Mouse (Mus musculus) ovary, postnatal 14 days (tissue): Measurements from ENCODE around the gene Asb16.

Experiments used
- DNase-seq: peaks from one replicate; pipeline ENCODE4 v3.0.0; 2022; ENCODE audit warnings: low spot score

The Asb16 gene

DNA sequence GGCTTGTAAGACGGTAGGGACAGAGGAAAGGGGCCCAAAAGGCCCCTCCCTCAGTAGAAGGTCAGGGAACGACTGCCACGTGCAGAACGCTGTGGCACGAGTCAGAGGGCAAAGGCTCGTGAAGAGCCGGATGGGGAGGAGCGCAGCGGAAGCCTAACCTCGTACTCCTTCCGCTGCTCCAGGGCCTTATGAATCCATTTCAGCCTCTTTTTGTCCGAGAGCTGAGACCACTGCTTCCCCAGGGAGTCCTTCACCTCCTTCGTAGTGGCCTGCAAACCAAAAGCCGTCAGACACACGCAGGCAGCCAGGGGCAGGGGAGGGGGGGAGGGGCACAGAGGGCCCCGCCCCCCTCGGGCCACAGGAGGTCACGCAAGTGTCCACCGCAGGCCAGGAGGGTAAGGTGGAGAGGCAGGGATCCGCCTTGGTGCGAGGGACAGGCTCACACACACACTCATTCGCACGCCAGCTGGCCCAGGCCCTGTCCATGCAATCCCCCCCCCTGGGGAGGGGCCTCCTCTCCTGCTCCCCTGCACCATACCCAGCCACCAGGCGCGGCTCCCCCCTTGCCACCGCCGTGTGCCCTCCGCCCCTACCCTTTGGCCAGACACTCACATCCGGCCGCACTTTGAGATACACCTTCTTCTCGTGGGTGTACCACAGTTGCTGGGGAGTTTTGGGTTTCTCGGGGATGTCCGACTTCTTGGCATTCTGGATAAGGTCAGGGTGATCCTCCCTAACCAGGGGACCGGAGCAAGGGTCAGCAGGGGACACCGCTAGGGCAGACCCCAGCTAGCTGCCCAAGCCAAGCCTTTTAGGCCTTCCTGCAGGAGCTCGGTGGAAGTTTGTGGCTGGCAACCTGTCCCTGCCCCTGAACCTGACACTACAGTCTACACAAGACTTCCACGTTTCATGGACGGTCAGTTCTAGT, 42.5 kb downstream of the Asb16 start:
- DNase-seq, result no peak

DNA sequence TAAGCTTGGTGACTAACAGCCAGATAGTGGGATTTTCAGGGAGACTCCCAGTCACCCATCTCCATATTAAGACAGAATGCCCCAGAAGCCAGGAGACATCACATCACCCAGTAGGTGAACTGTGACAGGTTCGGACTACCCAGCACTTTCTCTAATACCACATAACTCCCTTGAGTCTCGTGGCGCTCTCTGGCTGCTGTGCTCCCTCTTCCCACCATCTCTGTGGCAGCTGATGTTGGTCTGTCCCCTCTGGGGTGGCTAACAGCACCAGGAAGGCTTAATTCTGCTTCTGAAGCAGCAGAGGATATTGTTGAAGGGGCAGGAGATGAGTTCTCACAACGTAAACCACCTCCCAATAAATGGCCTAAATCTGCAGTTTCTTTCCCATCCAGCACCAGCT, 43.4 kb downstream of the Asb16 start:
- no peak for DNase-seq

DNA sequence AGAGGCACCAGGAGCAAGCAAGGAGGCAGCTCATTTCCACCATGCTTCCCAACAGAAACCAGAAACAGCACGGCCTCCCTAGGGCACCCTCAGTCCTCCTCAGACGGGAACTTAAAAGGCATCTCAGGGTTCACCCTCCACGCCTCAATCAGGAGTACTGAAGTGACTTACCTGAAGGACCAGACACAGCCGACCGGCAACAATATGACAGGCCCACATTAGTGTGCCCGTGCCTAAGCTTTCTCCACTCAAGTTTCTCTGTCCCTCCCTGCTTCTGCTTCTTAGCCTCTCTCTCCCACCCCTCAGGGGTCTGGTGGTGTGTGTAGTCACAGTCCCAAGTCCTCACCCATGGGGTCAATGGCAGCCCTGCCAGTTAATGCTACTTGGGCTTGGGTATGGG, 44.0 kb downstream of the Asb16 start:
- no peak for DNase-seq

DNA sequence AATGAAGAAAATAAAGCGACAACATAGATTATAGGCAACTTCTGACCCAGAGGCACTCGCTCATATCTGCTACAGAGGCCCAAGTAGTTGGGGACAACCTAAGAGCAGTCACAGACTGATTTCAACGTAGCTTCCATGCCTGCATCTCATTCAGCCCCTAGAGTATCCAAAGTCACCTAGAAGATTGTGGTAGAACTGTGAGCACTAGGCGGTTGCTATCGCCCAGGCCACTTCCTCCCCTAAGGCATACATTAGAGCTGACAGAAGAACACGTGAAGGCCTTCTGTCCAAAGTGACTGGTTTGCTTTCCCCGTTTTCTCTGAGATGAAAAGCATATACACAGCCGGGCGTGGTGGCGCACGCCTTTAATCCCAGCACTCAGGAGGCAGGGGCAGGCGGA, 45.8 kb downstream of the Asb16 start:
- no peak for DNase-seq

DNA sequence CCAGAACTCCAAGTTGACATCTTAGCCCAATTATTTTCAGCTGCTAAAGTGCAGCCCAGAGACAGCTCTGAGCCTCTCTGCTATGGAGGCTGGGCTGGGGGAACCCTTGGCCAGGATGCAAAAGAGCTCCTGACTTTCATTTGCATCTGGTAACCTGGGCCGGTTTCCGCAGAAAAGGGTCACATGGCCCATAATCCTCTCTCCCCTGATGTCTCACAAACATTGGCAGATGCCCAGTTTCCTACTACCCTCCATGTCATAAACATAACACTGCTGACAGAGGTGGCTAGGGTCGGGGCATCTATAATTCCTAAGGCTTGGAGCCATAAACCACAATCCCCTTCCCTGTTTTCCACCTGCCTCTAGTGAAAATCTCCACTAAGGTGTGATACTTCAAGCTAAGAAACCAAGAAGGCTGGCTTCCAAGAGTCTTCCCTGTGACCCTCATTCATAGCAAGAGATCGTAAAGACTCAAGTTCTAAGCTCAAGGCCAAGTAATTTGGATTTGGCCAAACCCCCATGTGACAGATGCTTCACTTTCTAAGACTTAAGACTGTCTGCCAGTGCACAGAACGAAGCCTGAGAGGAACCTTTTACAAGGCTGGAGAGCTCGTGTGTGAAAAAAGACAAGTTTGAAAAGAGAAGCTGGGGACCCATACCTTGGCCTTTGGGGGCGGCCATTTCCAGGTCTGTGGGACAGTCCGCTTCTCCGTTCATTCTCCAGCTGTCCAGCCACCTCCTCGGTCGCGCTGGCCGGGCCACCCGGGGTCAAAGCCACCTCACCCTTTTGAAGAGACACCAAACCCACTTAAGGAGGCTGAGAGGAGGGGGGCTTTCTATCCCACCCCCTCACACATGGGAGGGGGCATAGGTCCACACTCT, 47.4 kb downstream of the Asb16 start:
- DNase-seq, result no peak

DNA sequence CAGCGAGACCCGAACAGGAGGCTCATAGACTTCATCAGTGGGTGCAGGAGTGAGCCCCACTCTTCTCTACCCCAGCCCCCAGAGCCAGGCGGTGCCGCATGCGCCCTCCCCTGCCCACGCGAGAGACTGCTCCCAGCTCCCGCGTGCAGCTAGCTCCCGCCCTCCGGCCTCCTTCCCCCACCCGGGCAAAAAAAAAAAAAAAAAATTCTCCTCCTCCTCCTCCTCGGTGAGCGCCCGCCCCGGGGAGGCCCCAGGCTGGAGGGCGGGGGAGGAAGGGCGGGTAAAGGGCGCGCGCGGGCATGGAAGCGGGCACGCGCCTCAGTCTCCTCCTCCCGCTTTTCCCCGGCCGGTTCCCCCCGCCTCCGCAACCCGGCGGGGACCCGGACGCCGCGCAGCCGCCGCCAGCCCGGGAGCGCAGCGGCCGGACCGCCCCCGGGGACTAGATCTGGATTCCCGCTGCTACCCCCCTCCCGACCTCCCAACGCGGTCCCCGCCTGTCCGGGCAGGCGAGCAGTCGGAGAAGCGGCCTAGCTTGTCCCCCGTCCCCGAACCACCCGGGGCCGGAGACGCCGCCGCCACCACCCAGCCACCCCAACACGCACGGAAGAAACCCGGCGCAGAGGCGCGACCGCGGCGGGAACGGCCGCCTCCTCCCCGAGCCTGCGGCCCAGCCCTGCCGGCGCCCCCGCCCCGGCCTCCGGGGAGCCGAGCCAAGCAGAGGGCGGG, 48.2 kb downstream of the Asb16 start:
- peak; percentile 81 for DNase-seq

DNA sequence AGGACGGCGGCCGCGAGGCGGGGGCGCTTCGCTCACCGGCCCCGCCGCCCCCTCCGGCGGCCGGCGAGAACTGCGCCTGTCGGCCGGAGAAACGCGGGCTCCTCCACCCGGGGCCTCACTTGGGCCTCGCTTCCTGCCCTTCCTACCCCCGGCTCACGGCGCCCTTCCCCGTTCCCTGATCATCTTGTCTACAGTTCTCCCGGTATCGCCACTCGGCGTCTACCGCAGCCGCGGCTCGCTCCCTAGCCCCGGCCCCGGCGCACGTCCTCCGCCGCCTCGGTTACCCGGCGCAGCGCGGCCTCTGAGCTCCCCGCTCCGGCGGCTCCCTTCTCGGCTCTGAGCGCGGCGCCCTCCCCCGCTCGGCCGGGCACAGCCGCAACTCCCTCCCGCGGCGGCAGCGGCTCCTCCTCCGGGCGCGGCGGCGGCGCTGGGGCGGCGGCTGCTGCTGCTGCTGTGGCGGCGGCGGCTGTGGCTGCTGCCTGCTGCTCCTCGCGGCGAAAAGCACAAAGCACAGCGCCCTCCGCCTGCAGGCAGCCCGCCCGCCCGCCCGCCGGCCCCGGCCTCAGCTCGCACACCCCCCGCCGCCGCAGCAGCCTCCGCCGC, 48.9 kb downstream of the Asb16 start:
- peak; percentile 55 for DNase-seq

DNA sequence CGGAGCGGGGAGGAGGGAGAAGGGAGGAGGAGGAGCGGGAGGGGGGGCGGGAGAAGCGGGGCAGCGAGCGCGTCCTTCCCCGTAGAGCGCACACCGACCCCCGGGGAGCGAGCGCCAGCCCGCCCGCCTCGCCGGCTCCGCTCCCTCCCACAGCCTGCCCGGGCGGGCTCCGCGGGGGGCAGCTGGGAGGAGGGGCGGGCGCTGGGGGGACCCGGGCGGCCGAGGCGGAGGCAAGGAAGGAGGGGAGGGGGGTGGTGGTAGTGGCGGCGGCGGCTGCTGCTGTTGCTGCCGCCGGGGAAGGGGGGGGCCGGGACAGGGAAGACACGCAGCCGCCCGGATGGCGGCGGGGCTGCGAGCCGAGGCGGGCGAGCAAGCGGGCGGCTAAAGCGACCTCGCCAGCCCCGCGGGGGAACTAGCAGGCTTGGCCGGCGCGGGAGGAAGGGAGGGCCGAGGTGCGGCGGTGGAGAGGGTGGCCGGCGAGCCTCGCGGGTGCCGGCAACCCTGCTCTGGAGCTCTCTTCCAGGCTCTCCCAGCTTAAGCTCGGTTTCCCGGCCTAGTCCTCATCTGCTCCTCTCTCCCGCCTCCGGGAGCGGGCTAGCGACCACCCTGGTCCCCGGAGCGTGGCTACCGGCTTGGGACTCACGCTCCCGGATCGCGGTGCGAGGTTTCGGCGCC, 49.5 kb downstream of the Asb16 start:
- DNase-seq, result peak; percentile 48

DNA sequence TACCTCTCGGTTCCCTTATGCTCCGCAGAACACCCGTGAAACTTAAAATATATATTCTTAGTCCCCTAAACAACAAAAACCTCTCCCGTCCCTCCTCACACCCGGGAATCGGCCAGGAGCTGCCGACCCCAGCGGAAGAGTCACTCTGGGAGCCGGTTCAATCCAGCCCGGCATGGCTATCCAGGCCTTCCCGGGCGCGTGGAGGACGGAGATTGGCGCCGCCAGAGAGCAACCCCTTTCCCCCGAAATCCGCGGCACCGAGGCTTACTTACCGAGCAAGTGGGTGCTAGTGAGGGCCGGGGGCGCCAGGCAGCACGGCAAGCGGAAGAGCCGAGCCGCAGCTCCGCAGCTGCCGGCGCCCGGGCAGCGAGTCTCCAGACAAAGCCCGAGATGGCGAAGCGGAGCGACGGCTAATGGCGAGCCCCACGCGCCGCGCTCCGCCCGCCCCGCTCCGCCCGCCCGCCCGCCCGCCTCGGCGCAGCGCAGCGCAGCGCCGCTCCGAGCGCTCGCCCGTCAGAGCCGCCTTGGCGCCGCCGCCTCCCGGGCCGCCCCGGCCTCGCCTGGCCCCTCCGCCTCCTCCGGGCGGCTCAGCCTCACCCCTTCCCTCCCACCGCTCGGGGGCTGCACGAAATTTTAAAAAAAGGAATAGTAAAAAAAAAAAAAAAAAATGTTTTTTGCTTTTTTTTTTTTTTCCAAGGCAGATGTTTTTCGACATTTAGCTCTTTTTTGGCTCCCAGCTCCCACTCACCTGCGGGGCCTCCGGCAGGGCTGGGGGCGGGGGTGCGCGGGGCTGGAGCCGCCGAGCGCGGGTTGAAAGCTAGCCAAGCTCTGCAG, 50.2 kb downstream of the Asb16 start:
- peak; percentile 45 for DNase-seq

DNA sequence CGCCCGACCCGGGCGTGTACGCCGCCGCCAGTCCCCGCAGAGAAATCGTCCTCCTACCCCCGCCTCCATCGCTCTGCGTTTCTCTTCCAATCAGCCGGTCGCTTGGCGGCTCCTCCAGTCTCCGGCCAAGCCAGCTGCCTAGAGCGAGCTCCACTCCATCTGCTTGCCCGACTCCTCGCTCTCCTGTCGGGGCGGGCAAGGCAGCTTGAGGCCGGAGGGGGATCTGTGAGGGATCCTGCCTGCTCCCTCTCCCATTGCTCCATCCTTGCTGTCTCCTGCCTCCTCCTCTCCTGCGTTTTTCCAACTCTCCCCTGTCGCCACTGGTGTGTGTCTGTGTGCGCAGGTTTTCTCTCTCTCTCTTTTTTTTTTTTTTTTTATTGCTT, 50.9 kb downstream of the Asb16 start, which contains the start of gene Ubtf:
Gene Ubtf, minus strand, starts transcription at position 333 of the 383 bp plus-strand sequence.
- DNase-seq, result peak; percentile 74

DNA sequence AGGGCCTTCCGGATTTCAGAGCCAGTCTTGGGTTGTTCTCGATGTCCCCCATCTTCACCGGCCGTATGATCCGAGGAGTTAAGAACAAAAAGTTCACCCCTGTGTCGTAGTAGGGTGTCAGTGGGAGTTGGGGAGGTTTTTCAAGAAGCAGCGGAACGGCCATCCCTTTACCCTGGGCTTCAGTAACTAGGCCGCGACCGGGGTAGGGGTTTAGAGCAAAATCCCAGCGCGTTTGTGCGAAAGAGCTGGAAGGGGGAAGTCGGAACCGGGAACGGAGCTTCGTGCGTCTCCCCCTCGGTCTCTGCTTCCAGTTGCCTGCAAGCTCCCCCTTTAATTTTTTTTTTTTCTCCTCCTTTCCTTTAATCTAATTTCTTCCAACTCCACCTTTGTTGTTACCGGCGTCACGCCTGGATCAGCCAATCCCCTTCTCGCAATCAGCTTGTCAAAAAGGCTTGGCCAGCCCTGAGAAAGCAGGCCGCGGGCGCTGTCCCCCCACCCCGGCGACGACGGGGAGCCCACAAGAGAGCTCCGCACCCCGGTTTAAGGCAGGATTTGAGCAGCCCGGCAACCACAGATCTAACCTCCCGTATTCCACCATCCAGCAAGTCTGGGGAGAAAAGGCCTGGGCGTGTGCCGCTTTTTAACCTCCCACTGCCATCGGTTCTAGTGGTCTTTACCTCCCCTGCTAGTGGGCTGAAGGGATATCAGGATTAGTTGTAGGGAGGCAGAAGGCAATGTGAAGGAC, 51.6 kb downstream of the Asb16 start:
- DNase-seq, result peak; percentile 76

DNA sequence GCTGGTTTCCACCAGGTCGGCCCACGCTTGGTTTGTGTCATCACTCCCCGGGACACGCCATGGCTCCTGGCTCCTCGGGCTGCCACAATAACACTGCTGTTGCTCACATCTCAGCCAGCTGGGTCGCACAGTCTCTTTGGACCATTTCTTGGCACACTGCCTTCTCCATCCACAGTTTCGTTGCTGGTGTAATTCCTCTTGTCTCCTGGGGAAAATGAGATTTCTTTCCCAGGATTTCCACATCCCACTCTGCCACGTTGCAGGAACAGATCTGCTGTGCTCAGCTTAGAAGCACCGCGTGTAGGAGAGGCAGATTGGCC, 52.1 kb downstream of the Asb16 start:
- DNase-seq, result peak; percentile 65

DNA sequence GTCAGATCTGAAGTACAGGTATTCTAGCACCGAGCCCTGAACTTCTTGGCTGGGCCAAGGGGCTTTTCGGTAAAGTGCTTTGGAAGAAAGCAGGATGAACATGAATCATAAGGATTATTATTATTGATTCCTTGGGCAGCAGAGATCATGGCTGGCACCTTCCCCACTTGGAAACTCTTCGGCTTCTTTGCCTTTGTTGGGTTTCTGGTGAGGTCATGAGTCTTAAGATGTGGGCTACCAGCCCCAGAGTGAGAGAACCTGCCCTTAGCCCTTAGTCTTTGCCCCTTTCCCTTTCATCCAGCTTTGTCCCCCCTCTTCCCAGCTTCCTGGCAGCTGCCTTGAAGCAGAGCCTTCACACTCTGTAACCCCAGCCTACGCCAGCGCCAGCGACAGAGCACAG, 53.4 kb downstream of the Asb16 start:
- no peak for DNase-seq

DNA sequence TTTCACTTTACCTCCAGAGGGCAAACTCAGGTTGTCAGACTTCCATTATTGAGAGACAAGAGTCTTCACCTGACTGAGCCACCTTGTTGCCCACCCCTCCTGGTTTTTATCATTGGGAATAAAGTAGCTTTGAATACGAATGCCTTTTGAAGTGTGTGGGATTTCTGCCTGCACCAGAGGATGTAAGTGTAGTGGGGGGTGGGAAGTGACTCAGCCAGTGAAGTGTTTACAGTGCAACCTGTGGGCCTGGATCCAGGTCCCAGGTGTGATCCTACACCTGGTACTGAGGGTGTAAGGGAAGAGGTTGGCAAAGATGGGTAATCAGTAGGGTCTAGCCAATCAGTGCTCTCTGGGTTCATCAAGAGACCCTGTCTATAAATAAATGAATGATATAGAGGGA, 55.0 kb downstream of the Asb16 start:
- DNase-seq, result no peak

DNA sequence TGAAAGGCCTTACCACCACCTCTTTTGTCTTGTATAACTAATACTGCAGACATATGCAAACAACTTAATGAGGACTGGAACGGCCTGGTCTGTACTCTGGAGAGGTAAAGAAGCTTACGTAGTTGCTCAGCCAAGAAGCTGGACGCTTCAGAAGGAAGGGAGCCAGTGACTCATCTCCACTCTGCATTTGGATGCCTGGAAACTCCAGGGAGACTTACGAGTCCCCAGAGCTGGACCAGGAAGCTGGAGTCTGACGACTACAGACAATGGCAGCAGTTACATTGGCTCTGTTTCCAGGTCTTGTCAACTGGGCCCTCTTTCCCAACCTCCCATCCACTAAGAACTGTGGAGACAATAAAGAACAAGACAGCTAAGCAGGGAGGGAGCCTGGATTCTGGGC, 58.7 kb downstream of the Asb16 start:
- no peak for DNase-seq

DNA sequence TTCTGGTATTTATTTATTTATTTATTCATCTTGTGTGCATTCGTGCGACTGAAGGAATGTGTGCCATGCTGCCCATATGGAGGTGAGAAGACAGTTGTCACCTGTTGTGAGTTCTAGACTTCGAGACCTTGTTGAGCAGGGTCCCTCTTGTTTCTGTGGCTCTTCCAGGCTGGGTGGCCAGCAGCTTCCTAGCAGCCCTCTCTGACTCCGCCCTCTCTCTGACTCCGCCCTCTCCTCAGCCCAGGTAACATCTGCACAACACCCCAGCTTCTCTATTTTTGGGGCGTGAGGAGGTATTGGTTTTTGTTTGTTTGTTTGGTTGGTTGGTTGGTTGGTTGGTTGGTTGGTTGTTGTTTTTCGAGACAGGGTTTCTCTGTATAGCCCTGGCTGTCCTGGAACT, 59.3 kb downstream of the Asb16 start:
- no peak for DNase-seq
